In the genomic region with DNA sequence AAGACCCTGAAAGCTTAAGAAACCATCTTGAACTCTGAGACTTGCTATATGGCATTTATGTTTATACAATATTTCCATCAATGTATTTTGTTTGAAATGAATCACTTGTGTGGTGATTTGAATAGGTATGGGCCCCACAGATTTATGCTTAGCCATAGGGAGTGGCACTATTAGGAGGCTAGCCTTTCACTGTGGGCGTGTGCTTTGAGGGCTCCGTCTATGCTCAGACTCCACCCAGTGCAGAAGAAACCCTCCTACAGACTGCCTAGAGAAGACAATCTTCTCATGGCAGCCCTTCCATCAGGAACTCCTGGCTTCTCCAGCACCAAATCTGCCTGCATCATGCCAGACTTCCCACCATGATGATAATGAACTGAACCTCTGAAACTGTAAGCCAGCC, we compare ENCODE assay signal across 19 mouse cellular contexts. TPM values are rescaled to one million over a fixed set of nuclear protein-coding genes. Genes with fewer than 3 reads are reported as not detected.
"Had no signal": no experiment of that assay in that cellular context is flagged by ENCODE, and none has a peak within 500 bp of the region (broad histone marks: within the 10 kb centered on the region; RNA-seq: fewer than 3 reads in every experiment).

No protein-coding gene starts in this region.

- H3K4me3 ChIP-seq: left cerebral cortex, adult 2 months; lung, embryonic 15.5 days; megakaryocyte, embryonic 14.5 days; stomach, embryonic 15.5 days had no signal

- DNase-seq: kidney, adult 2 months; kidney, postnatal 25 days; layer of hippocampus, postnatal 36 days; lung, adult 18-20 months; lung, postnatal 10 days; lung, postnatal 36 days; midbrain, embryonic 14.5 days; right cerebral cortex, postnatal 4 days; spleen, adult 18-20 months; thymus, adult 18-20 months; thymus, postnatal 36 days had no signal

- ATAC-seq: intestine, postnatal 0 days had no signal

- H3K9me3 ChIP-seq: lung, embryonic 15.5 days; megakaryocyte, embryonic 14.5 days; stomach, embryonic 15.5 days had no signal

- H3K27me3 ChIP-seq: lung, embryonic 15.5 days; megakaryocyte, embryonic 14.5 days; stomach, embryonic 15.5 days had no signal

- H3K9ac ChIP-seq: liver, embryonic 14.5 days; lung, embryonic 15.5 days; stomach, embryonic 15.5 days had no signal

- H3K27ac ChIP-seq: kidney, postnatal 0 days; left cerebral cortex, adult 2 months; liver, embryonic 14.5 days; lung, embryonic 15.5 days; stomach, embryonic 15.5 days had no signal

- H3K4me2 ChIP-seq: lung, embryonic 15.5 days; midbrain, embryonic 11.5 days; stomach, embryonic 15.5 days had no signal

- H3K4me1 ChIP-seq: lung, embryonic 15.5 days; stomach, embryonic 15.5 days had no signal

RNA-seq across cellular contexts. Expression of gene Gpr1, which starts 45.7 kb away (rescaled TPM):
- polyA plus RNA-seq: liver, embryonic 14.5 days; lung, embryonic 15.5 days had no signal
